Mouse (Mus musculus) thymus, adult 2 months (tissue): Measurements from ENCODE around the gene Vkorc1l1. TPM values are rescaled to one million over a fixed set of nuclear protein-coding genes. Genes with fewer than 3 reads are reported as not detected.

ENCODE experiments used
- DNase-seq: peaks from one replicate; pipeline ENCODE4 v3.0.0; 2021
- H3K27ac ChIP-seq: fragments of 200-500 bp; 2 replicates; pipeline ENCODE4 v1.5.1; 2012; ENCODE audit warnings: low read length, control low read depth; ENCODE audit not compliant: control insufficient read depth, insufficient read depth
- H3K27me3 ChIP-seq: fragments of 200-500 bp; 2 replicates; pipeline ENCODE4 v1.6.1; 2012; ENCODE audit warnings: mild to moderate bottlenecking, low read length, moderate library complexity, mixed read lengths; ENCODE audit not compliant: control insufficient read depth, insufficient read depth
- H3K36me3 ChIP-seq: fragments of 200-500 bp; 2 replicates; pipeline ENCODE4 v1.6.1; 2012; ENCODE audit warnings: mild to moderate bottlenecking, low read length, moderate library complexity; ENCODE audit not compliant: control insufficient read depth, insufficient read depth
- H3K4me1 ChIP-seq: fragments of 200-500 bp; replicated peaks from 2 replicates; pipeline ENCODE4 v1.6.1; 2012; ENCODE audit warnings: low read length; ENCODE audit not compliant: control insufficient read depth, insufficient read depth
- H3K4me3 ChIP-seq: fragments of 200-500 bp; 2 replicates; pipeline ENCODE4 v1.5.1; 2012; ENCODE audit warnings: mild to moderate bottlenecking, low read length, control low read depth, moderate library complexity; ENCODE audit not compliant: control insufficient read depth, insufficient read depth
- CTCF ChIP-seq: fragments of 200-500 bp; IDR thresholded peaks from 2 replicates; pipeline ENCODE4 v1.5.1; 2012; ENCODE audit warnings: mild to moderate bottlenecking, control low read depth, low read length, moderate library complexity, borderline replicate concordance; ENCODE audit not compliant: control insufficient read depth, poor library complexity, insufficient read depth; ENCODE audit errors: extremely low read depth
- POLR2A ChIP-seq: fragments of 200-500 bp; IDR thresholded peaks from 2 replicates; pipeline ENCODE4 v1.6.1; 2012; ENCODE audit warnings: mild to moderate bottlenecking, low read length, control low read depth, moderate library complexity; ENCODE audit not compliant: control insufficient read depth, poor library complexity, insufficient read depth; ENCODE audit errors: extremely low read depth
- WGBS: fragments of 180-500 bp; shearing (Covaris S2); methylation state at CpG from one replicate; pipeline ENCODE4 v1.1.7; 2018; 5-methylcytosine and 5-hydroxymethylcytosine counted together
- polyA plus RNA-seq: library from polyadenylated mRNA; depleted of rRNA; stranded (reverse); fragments of >200 nt; gene quantifications from 2 replicates; pipeline ENCODE4 v1.2.3, GENCODE M21; 2012

Vkorc1l1 gene
- polyA plus RNA-seq, 1 experiment: 20.9 TPM

DNA sequence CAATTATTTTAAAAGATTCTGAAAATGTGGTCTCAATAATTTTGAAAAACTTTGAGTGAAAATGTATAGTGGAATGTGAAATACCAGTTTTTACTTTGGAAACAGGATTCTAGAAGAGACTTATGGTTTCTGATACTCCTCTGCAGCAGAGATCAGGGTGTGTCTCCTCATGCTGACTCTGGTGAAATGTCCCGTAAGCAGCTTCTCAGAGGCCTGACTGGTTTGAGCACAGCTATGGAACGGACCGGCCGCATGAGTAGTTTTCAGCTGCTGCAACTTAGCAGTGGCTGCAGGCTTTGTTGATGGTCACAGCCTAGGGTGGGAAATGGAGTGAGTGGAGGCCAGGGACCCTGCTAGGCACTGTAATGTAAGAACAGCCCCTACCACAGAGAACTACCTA, 36.0 kb downstream of the Vkorc1l1 start:
- DNase-seq: no peak
- no peaks in the 10 kb centered on the region for H3K4me1 ChIP-seq
- H3K36me3 ChIP-seq: 0 out of 2 replicates have a peak, but pooled peaks cover under 1% of the 10 kb centered on the region
- TF ChIP-seq CTCF: no peak
- TF ChIP-seq POLR2A: no peak
- H3K4me3 ChIP-seq: no peak overlapping the region
- H3K27me3 ChIP-seq: no peaks in the 10 kb centered on the region
- no peak overlapping the region for H3K27ac ChIP-seq
- WGBS: 96% methylated on average over 4 of the region's 4 CpGs

DNA sequence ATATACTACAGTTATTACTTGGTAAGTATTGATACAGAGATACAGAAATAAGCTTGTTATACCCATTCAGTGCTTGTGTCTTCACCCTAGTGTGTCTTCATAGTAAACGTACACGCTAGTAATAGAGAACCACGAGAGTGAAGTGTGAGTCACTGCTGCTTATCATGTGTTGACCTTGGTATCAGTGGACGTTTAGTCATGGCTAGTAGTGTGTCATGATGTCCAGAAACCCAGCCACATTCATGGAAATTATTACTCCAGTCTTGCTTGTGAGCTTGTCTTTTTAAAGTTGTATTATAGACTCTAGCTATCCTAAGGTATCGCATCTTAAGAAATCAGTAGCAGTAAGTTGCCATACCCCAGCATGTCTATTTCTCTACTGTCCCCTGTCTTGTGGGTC, 36.8 kb downstream of the Vkorc1l1 start:
- no peak for DNase-seq
- no peak for TF ChIP-seq POLR2A
- TF ChIP-seq CTCF: no peak
- 0 out of 2 replicates have a peak, but pooled peaks cover 3% of the 10 kb centered on the region for H3K36me3 ChIP-seq
- WGBS: 95% methylated on average over 5 of the region's 5 CpGs
- no peak overlapping the region for H3K27ac ChIP-seq
- no peaks in the 10 kb centered on the region for H3K27me3 ChIP-seq
- H3K4me1 ChIP-seq: no peaks in the 10 kb centered on the region
- H3K4me3 ChIP-seq: no peak overlapping the region

DNA sequence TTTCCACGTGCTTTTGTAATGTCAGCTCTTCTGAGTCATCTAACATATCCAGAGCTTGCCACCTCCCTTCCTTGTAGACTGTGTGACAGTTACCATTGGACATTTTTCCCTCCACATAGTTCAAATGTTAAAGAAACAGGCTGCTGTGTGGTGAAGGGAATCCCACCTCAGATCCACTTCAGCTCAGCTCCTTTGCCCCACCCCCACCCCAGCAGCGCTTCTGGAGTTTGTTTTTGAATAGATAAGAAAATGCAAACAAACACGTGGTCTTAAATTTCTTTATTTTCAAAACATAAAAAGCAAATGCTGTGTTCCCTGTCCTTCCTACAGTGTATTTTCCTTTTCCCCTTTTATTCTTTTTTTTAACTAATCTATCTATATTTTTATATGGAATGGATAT, 38.4 kb downstream of the Vkorc1l1 start:
- WGBS: 97% methylated on average over 3 of the region's 3 CpGs

DNA sequence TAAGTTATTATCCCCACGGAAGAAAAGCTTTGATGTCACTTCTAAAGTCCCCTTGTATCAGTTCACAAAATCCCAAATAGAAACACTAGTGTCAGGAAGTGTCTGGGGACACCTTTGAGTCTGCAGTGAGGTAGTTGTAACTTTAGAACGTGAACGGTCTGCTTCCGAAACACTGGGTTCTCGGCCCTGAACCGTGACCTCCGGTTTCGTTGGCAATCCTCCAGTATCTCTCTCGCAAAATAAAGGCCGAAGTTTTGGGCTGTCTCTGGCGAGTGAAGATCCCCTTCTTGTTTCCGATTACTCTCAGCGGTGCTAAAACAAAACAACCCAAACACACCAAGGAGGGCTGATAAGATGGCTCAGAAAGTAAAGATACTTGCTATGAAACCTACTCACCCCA, 47.6 kb downstream of the Vkorc1l1 start:
- Histone ChIP-seq H3K4me1 (no peaks in the 10 kb centered on the region), H3K27ac (no peak overlapping the region), H3K4me3 (no peak overlapping the region), H3K27me3 (no peaks in the 10 kb centered on the region), H3K36me3 (peaks cover 11% of the 10 kb centered on the region)
- no peak for TF ChIP-seq POLR2A
- no peak for TF ChIP-seq CTCF
- no peak for DNase-seq
- WGBS: 87% methylated on average over 13 of the region's 13 CpGs

More for the DNA sequence above, 38.4 kb downstream of the Vkorc1l1 start:
- no peaks in the 10 kb centered on the region for H3K4me1 ChIP-seq
- H3K36me3 ChIP-seq: 0 out of 2 replicates have a peak, but pooled peaks cover 3% of the 10 kb centered on the region
- TF ChIP-seq POLR2A (no peak), CTCF (no peak)
- no peaks in the 10 kb centered on the region for H3K27me3 ChIP-seq
- H3K4me3 ChIP-seq: no peak overlapping the region
- DNase-seq: no peak
- no peak overlapping the region for H3K27ac ChIP-seq

DNA sequence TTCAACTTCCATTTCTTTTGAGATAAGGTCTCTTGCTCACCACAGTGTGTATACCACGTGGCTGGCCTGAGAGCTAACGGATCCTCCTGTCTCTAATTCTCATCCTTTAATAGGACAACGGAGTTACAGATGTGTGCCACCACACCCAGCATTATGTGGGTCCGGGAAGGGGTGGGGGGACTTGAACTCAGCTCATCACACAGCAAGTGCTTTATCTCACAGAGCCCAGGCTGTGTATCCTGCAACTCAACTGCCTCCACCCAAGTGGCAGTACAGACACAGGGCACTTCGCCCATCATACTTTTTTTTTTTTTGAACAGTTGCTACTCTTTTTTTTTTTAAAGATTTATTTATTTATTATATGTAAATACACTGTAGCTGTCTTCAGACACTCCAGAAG, 50.1 kb downstream of the Vkorc1l1 start:
- no peak overlapping the region for H3K27ac ChIP-seq
- TF ChIP-seq POLR2A (no peak), CTCF (no peak)
- WGBS: 95% methylated on average over 5 of the region's 5 CpGs

DNA sequence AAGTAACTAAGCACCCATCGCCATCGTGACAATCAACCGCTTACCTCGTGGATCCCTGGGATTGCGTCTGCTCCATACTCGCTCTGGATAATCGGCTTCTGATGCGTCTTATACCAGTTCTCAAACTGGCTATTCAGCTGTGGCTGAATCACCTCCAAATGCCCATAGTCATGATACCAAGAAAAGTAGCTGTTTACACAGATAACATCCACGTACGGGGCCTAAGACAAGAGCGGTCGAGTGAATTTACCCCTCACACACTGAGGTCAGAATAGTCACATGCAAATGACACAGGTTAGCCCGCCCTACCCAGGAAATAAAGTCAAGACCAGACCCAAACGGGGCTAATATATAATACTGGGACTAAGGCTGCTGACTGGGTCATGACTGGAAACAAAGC, 51.6 kb downstream of the Vkorc1l1 start:
- H3K36me3 ChIP-seq: peaks cover 11% of the 10 kb centered on the region
- no peaks in the 10 kb centered on the region for H3K4me1 ChIP-seq
- no peak for DNase-seq
- no peak overlapping the region for H3K4me3 ChIP-seq
- TF ChIP-seq CTCF (no peak), POLR2A (no peak)
- no peak overlapping the region for H3K27ac ChIP-seq
- 97% methylated on average over 14 of the region's 14 CpGs for WGBS
- H3K27me3 ChIP-seq: no peaks in the 10 kb centered on the region

More for the DNA sequence above, 50.1 kb downstream of the Vkorc1l1 start:
- Histone ChIP-seq H3K36me3 (peaks cover 11% of the 10 kb centered on the region), H3K4me3 (no peak overlapping the region), H3K27me3 (no peaks in the 10 kb centered on the region), H3K4me1 (no peaks in the 10 kb centered on the region)
- no peak for DNase-seq

DNA sequence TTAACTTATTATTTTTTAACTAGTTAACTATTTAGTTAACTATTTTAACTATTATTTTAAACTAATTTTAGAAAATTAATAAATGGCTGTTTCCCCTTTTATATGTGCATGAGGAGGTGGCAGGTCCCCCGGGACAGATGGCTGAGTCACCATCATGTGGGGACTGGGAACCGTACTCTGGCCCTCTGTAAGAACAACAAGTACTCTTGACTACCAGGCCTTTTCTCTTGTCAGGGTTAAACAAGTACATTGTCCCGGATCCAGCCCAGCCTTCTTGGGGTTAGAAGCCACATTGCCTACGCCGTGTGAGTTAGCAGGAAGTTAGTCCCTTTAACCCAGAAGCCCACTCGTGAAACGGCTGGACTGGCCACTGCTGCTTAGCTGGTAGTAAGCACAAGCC, 53.2 kb downstream of the Vkorc1l1 start:
- no peak overlapping the region for H3K27ac ChIP-seq
- H3K4me1 ChIP-seq: no peaks in the 10 kb centered on the region
- TF ChIP-seq CTCF (no peak), POLR2A (no peak)
- no peak overlapping the region for H3K4me3 ChIP-seq
- 0 out of 2 replicates have a peak, but pooled peaks cover 4% of the 10 kb centered on the region for H3K36me3 ChIP-seq
- H3K27me3 ChIP-seq: no peaks in the 10 kb centered on the region
- DNase-seq: no peak
- WGBS: 93% methylated on average over 7 of the region's 7 CpGs
